Mouse (Mus musculus) embryonic facial prominence, embryonic 13.5 days (tissue): Measurements from ENCODE around the gene Cmah. TPM values are rescaled to one million over a fixed set of nuclear protein-coding genes. Genes with fewer than 3 reads are reported as not detected.

Experiments used
- ATAC-seq: fragments of 200-750 bp; cut with Nextera tagmentation; 2 replicates; pipeline ENCODE4 v1.8.0; 2017; ENCODE audit warnings: low read depth; ENCODE audit not compliant: insufficient number of reproducible peaks, insufficient read depth, low FRiP score, low TSS enrichment
- H3K27ac ChIP-seq: fragments of 300-500 bp; sonication (generic); 2 replicates; pipeline ENCODE4 v1.5.1; 2015; ENCODE audit warnings: moderate library complexity, mild to moderate bottlenecking, inconsistent platforms
- H3K27me3 ChIP-seq: fragments of 300-500 bp; sonication (generic); 2 replicates; pipeline ENCODE4 v1.6.1; 2015; ENCODE audit warnings: mild to moderate bottlenecking, inconsistent platforms
- H3K36me3 ChIP-seq: fragments of 300-500 bp; sonication (generic); 2 replicates; pipeline ENCODE4 v1.6.1; 2015; ENCODE audit warnings: mild to moderate bottlenecking, inconsistent platforms
- H3K4me1 ChIP-seq: fragments of 300-500 bp; sonication (generic); 2 replicates; pipeline ENCODE4 v1.6.1; 2015; ENCODE audit warnings: inconsistent platforms
- H3K4me2 ChIP-seq: fragments of 300-500 bp; sonication (generic); 2 replicates; pipeline ENCODE4 v1.6.1; 2015; ENCODE audit warnings: moderate library complexity, mild to moderate bottlenecking, inconsistent platforms
- H3K4me3 ChIP-seq: fragments of 300-500 bp; sonication (generic); 2 replicates; pipeline ENCODE4 v1.5.1; 2015; ENCODE audit warnings: mild to moderate bottlenecking, inconsistent platforms
- H3K9ac ChIP-seq: fragments of 300-500 bp; sonication (generic); 2 replicates; pipeline ENCODE4 v1.6.1; 2015; ENCODE audit warnings: mild to moderate bottlenecking, inconsistent platforms
- H3K9me3 ChIP-seq: fragments of 300-500 bp; sonication (generic); 2 replicates; pipeline ENCODE4 v1.6.1; 2016; ENCODE audit warnings: inconsistent platforms
- WGBS: fragments of 180-500 bp; shearing (Covaris S2); methylation state at CpG from one replicate; pipeline ENCODE4 v1.1.7; 2015; ENCODE audit warnings: mixed read lengths; 5-methylcytosine and 5-hydroxymethylcytosine counted together
- polyA plus RNA-seq: library from polyadenylated mRNA; unstranded; fragments of >200 nt; fragmentation: Nextera tagmentation; extraction: Ambion mirVana; gene quantifications from 2 replicates; pipeline ENCODE4 v1.2.1, GENCODE M21; 2015

Cmah gene
- polyA plus RNA-seq, 1 experiment from 2014 or later: 0.22 TPM

- no peak for ATAC-seq
- H3K4me1 ChIP-seq: peaks cover 13% of the 10 kb centered on the region
- H3K27ac ChIP-seq: no peak overlapping the region
- no peak overlapping the region for H3K4me2 ChIP-seq
- H3K4me3 ChIP-seq: no peak overlapping the region
- H3K27me3 ChIP-seq: no peaks in the 10 kb centered on the region
- H3K9ac ChIP-seq: no peak overlapping the region
- no peaks in the 10 kb centered on the region for H3K9me3 ChIP-seq
- WGBS: 80% methylated on average over 5 of the region's 5 CpGs
- H3K36me3 ChIP-seq: no peaks in the 10 kb centered on the region
Observed at GRCm38 (mm10) chr13:24487546-24487945, 160.3 kb downstream of the Cmah start.

DNA sequence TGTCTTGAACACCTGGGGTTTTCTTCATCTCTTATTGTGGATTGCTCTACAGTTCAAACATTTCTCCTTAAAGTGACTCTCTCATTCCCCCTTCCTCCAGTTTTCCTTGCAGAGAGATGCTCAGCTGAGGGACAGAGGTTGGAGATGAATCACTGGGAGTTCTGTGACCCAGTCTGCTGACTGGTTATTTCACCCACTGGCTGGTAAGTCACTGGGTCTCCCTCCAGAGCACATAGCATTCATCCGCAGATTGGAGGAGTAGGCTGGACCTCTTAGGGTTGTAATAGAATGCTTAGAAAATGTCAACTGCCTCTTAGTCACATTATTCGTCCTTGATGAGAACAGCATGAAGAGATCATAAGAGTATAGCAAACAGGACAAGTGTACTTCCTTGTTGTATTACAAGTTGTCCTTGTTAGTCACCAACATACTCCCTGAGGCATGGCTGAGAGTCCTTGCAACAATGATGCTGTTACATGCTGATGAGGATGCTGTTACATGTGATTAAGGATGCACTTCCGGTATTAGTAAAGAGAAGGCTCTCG, 161.4 kb downstream of the Cmah start:
- Histone ChIP-seq H3K9me3 (no peaks in the 10 kb centered on the region), H3K4me1 (peaks cover 13% of the 10 kb centered on the region), H3K36me3 (no peaks in the 10 kb centered on the region), H3K4me3 (no peak overlapping the region), H3K9ac (no peak overlapping the region), H3K4me2 (no peak overlapping the region), H3K27me3 (no peaks in the 10 kb centered on the region), H3K27ac (no peak overlapping the region)
- WGBS: 89% methylated on average over 4 of the region's 4 CpGs
- no peak for ATAC-seq

- H3K9me3 ChIP-seq: no peaks in the 10 kb centered on the region
- peaks cover 13% of the 10 kb centered on the region for H3K4me1 ChIP-seq
- H3K27ac ChIP-seq: no peak overlapping the region
- no peak overlapping the region for H3K4me2 ChIP-seq
- WGBS: 86% methylated on average over 3 of the region's 3 CpGs
- H3K9ac ChIP-seq: no peak overlapping the region
- ATAC-seq: no peak
- no peaks in the 10 kb centered on the region for H3K27me3 ChIP-seq
- no peaks in the 10 kb centered on the region for H3K36me3 ChIP-seq
- H3K4me3 ChIP-seq: no peak overlapping the region
Observed at GRCm38 (mm10) chr13:24489515-24489914, 162.3 kb downstream of the Cmah start.

GRCm38 (mm10) chr13:24490041-24490440, 162.8 kb downstream of the Cmah start:
- 66% methylated on average over 3 of the region's 3 CpGs for WGBS
- H3K4me3 ChIP-seq: no peak overlapping the region

GRCm38 (mm10) chr13:24491101-24491500, 163.9 kb downstream of the Cmah start:
- Histone ChIP-seq H3K36me3 (no peaks in the 10 kb centered on the region), H3K27me3 (no peaks in the 10 kb centered on the region), H3K4me2 (no peak overlapping the region), H3K27ac (no peak overlapping the region), H3K9me3 (no peaks in the 10 kb centered on the region), H3K4me1 (peaks cover 13% of the 10 kb centered on the region), H3K4me3 (no peak overlapping the region), H3K9ac (no peak overlapping the region)
- 25% methylated on average over 3 of the region's 3 CpGs for WGBS
- no peak for ATAC-seq

More at GRCm38 (mm10) chr13:24490041-24490440, 162.8 kb downstream of the Cmah start:
- no peaks in the 10 kb centered on the region for H3K9me3 ChIP-seq
- H3K36me3 ChIP-seq: no peaks in the 10 kb centered on the region
- no peak overlapping the region for H3K27ac ChIP-seq
- no peak for ATAC-seq
- H3K4me1 ChIP-seq: peaks cover 13% of the 10 kb centered on the region
- H3K9ac ChIP-seq: no peak overlapping the region
- H3K4me2 ChIP-seq: no peak overlapping the region
- H3K27me3 ChIP-seq: no peaks in the 10 kb centered on the region

- H3K9me3 ChIP-seq: no peaks in the 10 kb centered on the region
- no peaks in the 10 kb centered on the region for H3K36me3 ChIP-seq
- 89% methylated on average over 3 of the region's 3 CpGs for WGBS
- no peak overlapping the region for H3K9ac ChIP-seq
- H3K4me2 ChIP-seq: no peak overlapping the region
- no peaks in the 10 kb centered on the region for H3K27me3 ChIP-seq
- H3K4me3 ChIP-seq: no peak overlapping the region
- no peak for ATAC-seq
- H3K27ac ChIP-seq: no peak overlapping the region
- H3K4me1 ChIP-seq: peaks cover 13% of the 10 kb centered on the region
Observed at GRCm38 (mm10) chr13:24493784-24494183, 166.6 kb downstream of the Cmah start.

GRCm38 (mm10) chr13:24496353-24496752, 169.1 kb downstream of the Cmah start:
- no peaks in the 10 kb centered on the region for H3K27me3 ChIP-seq
- peaks cover 6% of the 10 kb centered on the region for H3K4me1 ChIP-seq
- H3K4me2 ChIP-seq: no peak overlapping the region
- ATAC-seq: no peak
- H3K9me3 ChIP-seq: no peaks in the 10 kb centered on the region
- WGBS: 80% methylated on average over 5 of the region's 5 CpGs
- H3K27ac ChIP-seq: no peak overlapping the region
- H3K4me3 ChIP-seq: no peak overlapping the region
- H3K36me3 ChIP-seq: no peaks in the 10 kb centered on the region
- H3K9ac ChIP-seq: no peak overlapping the region

DNA sequence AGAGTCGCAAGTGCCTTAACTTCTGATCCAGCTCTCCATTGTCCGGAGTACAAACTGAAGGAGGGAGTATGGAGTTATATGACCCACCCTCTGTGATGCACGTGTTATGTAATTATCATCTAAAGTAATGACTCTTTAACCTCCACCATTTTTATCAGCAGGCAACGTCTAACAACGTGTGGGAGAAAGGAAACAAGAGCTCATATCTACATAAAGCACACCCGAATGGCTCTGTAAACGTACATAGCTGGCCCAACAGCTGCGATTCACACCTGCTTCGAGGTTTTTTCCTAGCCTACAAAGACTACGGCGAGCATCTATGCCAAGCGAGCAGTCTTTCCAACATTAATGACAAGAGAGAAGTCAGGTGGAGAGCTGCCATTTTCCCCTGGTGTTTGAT, 169.8 kb downstream of the Cmah start:
- no peaks in the 10 kb centered on the region for H3K36me3 ChIP-seq
- H3K27ac ChIP-seq: no peak overlapping the region
- no peaks in the 10 kb centered on the region for H3K9me3 ChIP-seq
- no peak for ATAC-seq
- H3K4me3 ChIP-seq: no peak overlapping the region
- no peaks in the 10 kb centered on the region for H3K4me1 ChIP-seq
- no peak overlapping the region for H3K4me2 ChIP-seq
- 84% methylated on average over 12 of the region's 12 CpGs for WGBS
- H3K9ac ChIP-seq: no peak overlapping the region
- H3K27me3 ChIP-seq: no peaks in the 10 kb centered on the region

- ATAC-seq: no peak
- Histone ChIP-seq H3K9me3 (no peaks in the 10 kb centered on the region), H3K27me3 (no peaks in the 10 kb centered on the region), H3K9ac (no peak overlapping the region), H3K4me1 (no peaks in the 10 kb centered on the region), H3K4me3 (no peak overlapping the region), H3K27ac (no peak overlapping the region), H3K36me3 (no peaks in the 10 kb centered on the region), H3K4me2 (no peak overlapping the region)
- 79% methylated on average over 6 of the region's 6 CpGs for WGBS
Observed at GRCm38 (mm10) chr13:24498342-24498741, 171.1 kb downstream of the Cmah start.

- Histone ChIP-seq H3K4me3 (no peak overlapping the region), H3K9ac (no peak overlapping the region), H3K27me3 (no peaks in the 10 kb centered on the region), H3K4me1 (no peaks in the 10 kb centered on the region), H3K4me2 (no peak overlapping the region), H3K27ac (no peak overlapping the region), H3K36me3 (no peaks in the 10 kb centered on the region), H3K9me3 (no peaks in the 10 kb centered on the region)
- no peak for ATAC-seq
- WGBS: 38% methylated on average over 3 of the region's 3 CpGs
Observed at GRCm38 (mm10) chr13:24499505-24499904, 172.3 kb downstream of the Cmah start.

DNA sequence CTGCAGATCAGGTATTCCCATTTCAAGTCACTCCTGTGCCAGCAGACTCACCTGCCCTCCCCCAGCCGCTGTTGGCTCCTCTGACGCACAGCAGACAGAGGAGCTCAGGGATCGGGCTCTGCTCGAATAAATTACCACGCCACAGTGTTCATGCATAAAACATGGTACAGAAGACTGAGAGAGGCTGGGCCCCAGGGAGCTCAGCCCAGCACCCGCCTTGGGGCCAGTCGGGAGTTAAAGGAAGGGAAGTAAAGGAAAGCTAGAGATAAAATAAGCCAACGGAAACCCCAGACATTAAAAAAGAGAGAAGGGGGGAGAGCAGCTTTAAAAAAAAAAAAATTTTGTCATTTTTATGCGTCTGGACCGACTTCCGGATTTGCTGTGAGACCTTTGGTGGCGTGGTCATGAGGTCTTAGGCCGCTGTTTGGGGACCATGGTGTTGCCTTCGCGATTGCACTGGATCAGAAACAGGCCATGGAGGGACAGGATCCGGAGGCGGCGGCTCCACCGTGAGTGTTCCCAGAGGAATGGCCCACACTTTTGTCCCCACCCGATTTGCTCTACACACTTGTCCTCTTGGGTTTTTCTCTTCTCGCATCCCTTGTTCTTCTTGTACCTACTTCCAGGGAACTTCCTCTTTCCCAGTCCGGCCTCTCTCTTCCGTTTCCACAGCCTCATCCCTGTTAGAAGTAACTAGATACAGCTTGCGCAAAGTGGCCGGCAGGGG, 174.1 kb downstream of the Cmah start:
- no peaks in the 10 kb centered on the region for H3K27me3 ChIP-seq
- 69% methylated on average over 25 of the region's 25 CpGs for WGBS
- no peak overlapping the region for H3K4me3 ChIP-seq
- ATAC-seq: no peak
- H3K9ac ChIP-seq: no peak overlapping the region
- no peaks in the 10 kb centered on the region for H3K9me3 ChIP-seq
- no peaks in the 10 kb centered on the region; the same call in 1 of the 2 replicates for H3K4me1 ChIP-seq
- no peak overlapping the region for H3K4me2 ChIP-seq
- H3K36me3 ChIP-seq: no peaks in the 10 kb centered on the region
- no peak overlapping the region for H3K27ac ChIP-seq

DNA sequence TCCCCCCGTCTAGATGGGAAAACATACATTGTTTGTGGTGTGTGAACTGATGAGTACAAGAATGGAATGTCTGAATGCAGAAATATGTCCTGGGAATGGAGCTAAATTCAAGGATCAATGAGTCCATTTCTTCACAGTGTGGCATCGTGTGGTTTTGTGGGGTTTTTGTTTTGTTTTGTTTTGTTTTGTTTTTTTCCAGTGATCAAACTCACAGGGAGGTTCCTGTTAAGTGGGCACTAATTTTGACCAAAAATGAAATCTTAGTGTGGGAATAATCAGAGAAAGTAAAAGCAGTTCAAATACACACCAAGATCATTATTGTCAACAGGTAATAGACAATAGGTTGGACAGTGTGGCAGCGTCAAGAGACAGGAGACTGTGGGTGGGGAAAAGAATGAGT, 174.7 kb downstream of the Cmah start:
- Histone ChIP-seq H3K27me3 (no peaks in the 10 kb centered on the region), H3K9ac (no peak overlapping the region), H3K36me3 (no peaks in the 10 kb centered on the region), H3K4me3 (no peak overlapping the region), H3K4me1 (peaks cover 2% of the 10 kb centered on the region; the same call in 1 of the 2 replicates), H3K9me3 (no peaks in the 10 kb centered on the region), H3K27ac (no peak overlapping the region), H3K4me2 (no peak overlapping the region)
- WGBS: 84% methylated on average over 3 of the region's 3 CpGs
- ATAC-seq: no peak
